Mouse (Mus musculus) liver, adult 2 months (tissue): ENCODE measurements at regions not wholly inside any gene's neighbourhood (a gene's known extent, or its start where the extent isn't known, plus 50 kb on each side); places are given as distances from the start of the nearest gene placed in this dataset.

Experiments
- CTCF ChIP-seq: fragments of 200-500 bp; IDR thresholded peaks from 2 replicates; pipeline ENCODE4 v1.5.1; 2011; ENCODE audit warnings: low read depth, low read length, control low read depth
- POLR2A ChIP-seq: fragments of 200-500 bp; IDR thresholded peaks from 2 replicates; pipeline ENCODE4 v1.6.1; 2011; ENCODE audit warnings: low read length, control low read depth; ENCODE audit not compliant: insufficient read depth; ENCODE audit errors: extremely low read depth

GRCm38 (mm10) chr2:106465831-106466230 lies 227.2 kb upstream of the Mpped2 start:
- TF ChIP-seq POLR2A (no peak), CTCF (no peak)
